Mouse (Mus musculus) stomach, postnatal 0 days (tissue): Measurements from ENCODE around the gene Wdr5. TPM values are rescaled to one million over a fixed set of nuclear protein-coding genes. Genes with fewer than 3 reads are reported as not detected.

Source experiments
- ATAC-seq: fragments of 200-750 bp; cut with Nextera tagmentation; 2 replicates; pipeline ENCODE4 v1.8.0; 2017; ENCODE audit not compliant: low FRiP score, low TSS enrichment
- DNase-seq: peaks from one replicate; pipeline ENCODE4 v3.0.0-alpha.2; 2016; ENCODE audit warnings: low spot score
- H3K27ac ChIP-seq: fragments of 300-500 bp; sonication (generic); replicated peaks from 2 replicates; pipeline ENCODE4 v1.5.1; 2014; ENCODE audit warnings: mild to moderate bottlenecking, control low read depth
- H3K27me3 ChIP-seq: fragments of 300-500 bp; sonication (generic); 2 replicates; pipeline ENCODE4 v1.6.1; 2014; ENCODE audit warnings: low read length; ENCODE audit not compliant: control insufficient read depth, insufficient read depth
- H3K36me3 ChIP-seq: fragments of 300-500 bp; sonication (generic); 2 replicates; pipeline ENCODE4 v1.6.1; 2014; ENCODE audit warnings: low read length, mixed read lengths; ENCODE audit not compliant: control insufficient read depth, insufficient read depth
- H3K4me1 ChIP-seq: fragments of 300-500 bp; sonication (generic); replicated peaks from 2 replicates; pipeline ENCODE4 v1.6.1; 2014; ENCODE audit warnings: antibody characterized with exemption; ENCODE audit not compliant: control insufficient read depth, insufficient read depth
- H3K4me2 ChIP-seq: fragments of 300-500 bp; sonication (generic); replicated peaks from 2 replicates; pipeline ENCODE4 v1.6.1; 2014; ENCODE audit warnings: low read depth, mild to moderate bottlenecking, control low read depth, moderate library complexity
- H3K4me3 ChIP-seq: fragments of 300-500 bp; sonication (generic); 2 replicates; pipeline ENCODE4 v1.5.1; 2014; ENCODE audit warnings: low read depth, low read length, control low read depth
- H3K9ac ChIP-seq: fragments of 300-500 bp; sonication (generic); 2 replicates; pipeline ENCODE4 v1.6.1; 2014; ENCODE audit warnings: mild to moderate bottlenecking, low read length, control low read depth, mixed read lengths
- H3K9me3 ChIP-seq: fragments of 300-500 bp; sonication (generic); 2 replicates; pipeline ENCODE4 v1.6.1; 2016; ENCODE audit warnings: low read length; ENCODE audit not compliant: control insufficient read depth
- CTCF ChIP-seq: IDR thresholded peaks from 2 replicates; pipeline ENCODE4 v1.5.1; 2016; ENCODE audit warnings: antibody characterized with exemption, low read depth, mild to moderate bottlenecking, moderate library complexity
- EP300 ChIP-seq: optimal IDR thresholded peaks from 2 replicates; pipeline ENCODE3; 2016; ENCODE audit warnings: antibody characterized with exemption
- WGBS: fragments of 180-500 bp; shearing (Covaris S2); extraction: QIAGEN DNeasy Blood & Tissue Kit; methylation state at CpG from one replicate; pipeline ENCODE4 v1.1.7; 2014; 5-methylcytosine and 5-hydroxymethylcytosine counted together
- polyA plus RNA-seq: library from polyadenylated mRNA; unstranded; fragments of >200 nt; fragmentation: Nextera tagmentation; extraction: Ambion mirVana; gene quantifications from 2 replicates; pipeline ENCODE4 v1.2.1, GENCODE M21; 2015

Wdr5 gene
- polyA plus RNA-seq, 1 experiment from 2014 or later = 19.3 TPM

- TF ChIP-seq CTCF = no peak
- no peak for TF ChIP-seq EP300
- H3K4me2 ChIP-seq = no peak overlapping the region
- ATAC-seq = peak; percentile 85
- WGBS = 37% methylated on average over 18 of the region's 18 CpGs
- H3K27ac ChIP-seq = no peak overlapping the region
- H3K36me3 ChIP-seq = no peaks in the 10 kb centered on the region
- DNase-seq = peak; percentile 80
- H3K9me3 ChIP-seq = no peaks in the 10 kb centered on the region
- peaks cover 6% of the 10 kb centered on the region; the same call in 1 of the 2 replicates for H3K4me1 ChIP-seq
- no peak overlapping the region for H3K4me3 ChIP-seq
- no peak overlapping the region for H3K9ac ChIP-seq
- no peaks in the 10 kb centered on the region for H3K27me3 ChIP-seq
Measured at GRCm38 (mm10) chr2:27572928-27573627, 58.1 kb downstream of the Wdr5 start.

GRCm38 (mm10) chr2:27573628-27573966 is 58.6 kb downstream of the Wdr5 start:
- 0 out of 2 replicates have a peak, but pooled peaks have one; percentile 27 for ATAC-seq
- TF ChIP-seq EP300 (no peak), CTCF (no peak)
- Histone ChIP-seq H3K9ac (no peak overlapping the region), H3K36me3 (no peaks in the 10 kb centered on the region), H3K27ac (no peak overlapping the region), H3K9me3 (no peaks in the 10 kb centered on the region), H3K4me3 (no peak overlapping the region), H3K4me2 (no peak overlapping the region), H3K27me3 (no peaks in the 10 kb centered on the region), H3K4me1 (peaks cover 6% of the 10 kb centered on the region; the same call in 1 of the 2 replicates)
- no peak for DNase-seq
- WGBS = 74% methylated on average over 8 of the region's 8 CpGs

GRCm38 (mm10) chr2:27576416-27576815 is 61.5 kb downstream of the Wdr5 start:
- Histone ChIP-seq H3K9me3 (no peaks in the 10 kb centered on the region), H3K9ac (no peak overlapping the region), H3K27ac (no peak overlapping the region), H3K27me3 (no peaks in the 10 kb centered on the region), H3K36me3 (no peaks in the 10 kb centered on the region), H3K4me1 (peaks cover 6% of the 10 kb centered on the region; the same call in 1 of the 2 replicates), H3K4me2 (no peak overlapping the region), H3K4me3 (no peak overlapping the region)
- DNase-seq (no peak), ATAC-seq (no peak)
- WGBS = 83% methylated on average over 4 of the region's 4 CpGs
- no peak for TF ChIP-seq EP300
- TF ChIP-seq CTCF = no peak

- WGBS = 88% methylated on average over 4 of the region's 4 CpGs
- no peak for ATAC-seq
Measured at GRCm38 (mm10) chr2:27578552-27578951, 63.6 kb downstream of the Wdr5 start.

GRCm38 (mm10) chr2:27582112-27582511 is 67.2 kb downstream of the Wdr5 start:
- no peak for DNase-seq
- no peak for TF ChIP-seq CTCF
- TF ChIP-seq EP300 = no peak
- no peak overlapping the region for H3K4me3 ChIP-seq
- 65% methylated on average over 11 of the region's 11 CpGs for WGBS
- no peaks in the 10 kb centered on the region for H3K36me3 ChIP-seq
- no peaks in the 10 kb centered on the region for H3K27me3 ChIP-seq
- no peaks in the 10 kb centered on the region for H3K4me1 ChIP-seq
- H3K27ac ChIP-seq = no peak overlapping the region
- no peak overlapping the region for H3K4me2 ChIP-seq
- no peak overlapping the region for H3K9ac ChIP-seq
- no peaks in the 10 kb centered on the region for H3K9me3 ChIP-seq
- no peak for ATAC-seq

More at GRCm38 (mm10) chr2:27578552-27578951, 63.6 kb downstream of the Wdr5 start:
- no peak for TF ChIP-seq EP300
- no peak for TF ChIP-seq CTCF
- Histone ChIP-seq H3K9ac (no peak overlapping the region), H3K27ac (no peak overlapping the region), H3K4me1 (no peaks in the 10 kb centered on the region), H3K9me3 (no peaks in the 10 kb centered on the region), H3K36me3 (no peaks in the 10 kb centered on the region), H3K4me2 (no peak overlapping the region), H3K27me3 (no peaks in the 10 kb centered on the region), H3K4me3 (no peak overlapping the region)
- DNase-seq = no peak

GRCm38 (mm10) chr2:27583019-27583418 is 68.1 kb downstream of the Wdr5 start:
- H3K9ac ChIP-seq = no peak overlapping the region
- no peaks in the 10 kb centered on the region for H3K4me1 ChIP-seq
- no peaks in the 10 kb centered on the region for H3K27me3 ChIP-seq
- DNase-seq (no peak), ATAC-seq (no peak)
- 91% methylated on average over 2 of the region's 2 CpGs for WGBS
- H3K4me2 ChIP-seq = no peak overlapping the region
- TF ChIP-seq EP300 (no peak), CTCF (no peak)
- no peaks in the 10 kb centered on the region for H3K36me3 ChIP-seq
- no peaks in the 10 kb centered on the region for H3K9me3 ChIP-seq
- no peak overlapping the region for H3K4me3 ChIP-seq
- H3K27ac ChIP-seq = no peak overlapping the region
